Mouse (Mus musculus) telencephalon, adult 2 months (tissue): ENCODE measurements at regions not wholly inside any gene's neighbourhood (a gene's known extent, or its start where the extent isn't known, plus 50 kb on each side); places are given as distances from the start of the nearest gene placed in this dataset.

Experiments
- DNase-seq: peaks from one replicate; pipeline ENCODE4 v3.0.0-alpha.2; 2011; ENCODE audit warnings: low read depth, low spot score

GRCm38 (mm10) chr11:28655169-28655846, 71.2 kb upstream of the Ccdc85a start:
- DNase-seq: no peak

GRCm38 (mm10) chr11:28649446-28649845, 65.3 kb upstream of the Ccdc85a start:
- DNase-seq: no peak

- DNase-seq: no peak
These were observed 64.8 kb upstream of the Ccdc85a start for GRCm38 (mm10) chr11:28648916-28649315.

- DNase-seq: no peak
These were observed 55.0 kb upstream of the Ccdc85a start for GRCm38 (mm10) chr11:28639081-28639480.

- no peak for DNase-seq
These were observed 52.6 kb upstream of the Ccdc85a start for GRCm38 (mm10) chr11:28636752-28637151.
